Mouse (Mus musculus) yolk sac, embryonic 10.5 days (tissue): ENCODE data around the gene Tmeff2.
A peak's percentile ranks its signal among the peaks of the same experiment; 100 is the strongest.

Experiments
- DNase-seq: peaks from one replicate; pipeline ENCODE4 v3.0.0-alpha.2; 2017; ENCODE audit warnings: low spot score

Tmeff2 gene

GRCm38 (mm10) chr1:51106401-51106920 lies 206.0 kb downstream of the Tmeff2 start:
- no peak for DNase-seq

- DNase-seq: no peak
Measured at GRCm38 (mm10) chr1:51107299-51107698, 206.9 kb downstream of the Tmeff2 start.

GRCm38 (mm10) chr1:51114721-51115120 lies 214.3 kb downstream of the Tmeff2 start:
- DNase-seq: no peak

GRCm38 (mm10) chr1:51115761-51116160 lies 215.3 kb downstream of the Tmeff2 start:
- DNase-seq: no peak

GRCm38 (mm10) chr1:51117830-51118229 lies 217.4 kb downstream of the Tmeff2 start:
- no peak for DNase-seq

GRCm38 (mm10) chr1:51125671-51126424 lies 225.4 kb downstream of the Tmeff2 start:
- no peak for DNase-seq

GRCm38 (mm10) chr1:51126425-51126765 lies 225.9 kb downstream of the Tmeff2 start:
- no peak for DNase-seq

GRCm38 (mm10) chr1:51136792-51137191 lies 236.3 kb downstream of the Tmeff2 start:
- DNase-seq: no peak

GRCm38 (mm10) chr1:51139605-51140004 lies 239.2 kb downstream of the Tmeff2 start:
- DNase-seq: no peak

- no peak for DNase-seq
Measured at GRCm38 (mm10) chr1:51141381-51141780, 240.9 kb downstream of the Tmeff2 start.

- no peak for DNase-seq
Measured at GRCm38 (mm10) chr1:51142729-51143128, 242.3 kb downstream of the Tmeff2 start.

- no peak for DNase-seq
Measured at GRCm38 (mm10) chr1:51145693-51146092, 245.2 kb downstream of the Tmeff2 start.

- peak; percentile 9 for DNase-seq
Measured at GRCm38 (mm10) chr1:51148481-51149137, 248.2 kb downstream of the Tmeff2 start.

- no peak for DNase-seq
Measured at GRCm38 (mm10) chr1:51149488-51149887, 249.0 kb downstream of the Tmeff2 start.

- DNase-seq: no peak
Measured at GRCm38 (mm10) chr1:51149890-51150289, 249.4 kb downstream of the Tmeff2 start.

GRCm38 (mm10) chr1:51152017-51152416 lies 251.6 kb downstream of the Tmeff2 start:
- peak; percentile 26 for DNase-seq

GRCm38 (mm10) chr1:51152856-51153255 lies 252.4 kb downstream of the Tmeff2 start:
- no peak for DNase-seq

GRCm38 (mm10) chr1:51184276-51184675 lies 283.8 kb downstream of the Tmeff2 start:
- no peak for DNase-seq

- no peak for DNase-seq
Measured at GRCm38 (mm10) chr1:51189008-51189407, 288.6 kb downstream of the Tmeff2 start.

GRCm38 (mm10) chr1:51191253-51191652 lies 290.8 kb downstream of the Tmeff2 start:
- no peak for DNase-seq

- DNase-seq: no peak
Measured at GRCm38 (mm10) chr1:51191872-51192613, 291.6 kb downstream of the Tmeff2 start.

- DNase-seq: no peak
Measured at GRCm38 (mm10) chr1:51199088-51199830, 298.8 kb downstream of the Tmeff2 start.
